Mouse (Mus musculus) cerebellum, adult 9-10 months (tissue): ENCODE results near the gene Hoga1.

Experiments
- DNase-seq: peaks from one replicate; pipeline ENCODE4 v3.0.0; 2022

Gene Hoga1

GRCm38 (mm10) chr19:42026158-42026557, 19.3 kb upstream of the Hoga1 start:
- peak; percentile 93 for DNase-seq

DNA sequence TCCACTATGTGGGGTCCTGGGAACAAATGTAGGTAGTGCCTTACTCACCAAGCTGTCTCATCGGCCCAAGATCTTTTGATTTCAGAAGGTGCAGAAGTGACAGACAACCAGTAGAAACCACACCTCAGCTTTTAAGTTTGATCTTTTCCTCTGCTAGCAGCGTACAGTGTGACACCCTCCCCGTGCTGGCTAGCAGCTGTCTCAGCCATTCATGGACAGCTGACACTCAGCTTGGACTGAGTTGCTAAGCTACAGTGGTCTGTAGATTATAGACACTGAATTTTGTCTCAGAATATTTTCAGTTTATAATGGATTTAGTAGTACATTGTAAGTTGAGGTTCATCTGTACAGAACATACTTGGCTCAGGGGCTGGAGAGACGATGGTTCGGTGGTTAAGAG, 14.3 kb upstream of the Hoga1 start:
- DNase-seq: no peak

DNA sequence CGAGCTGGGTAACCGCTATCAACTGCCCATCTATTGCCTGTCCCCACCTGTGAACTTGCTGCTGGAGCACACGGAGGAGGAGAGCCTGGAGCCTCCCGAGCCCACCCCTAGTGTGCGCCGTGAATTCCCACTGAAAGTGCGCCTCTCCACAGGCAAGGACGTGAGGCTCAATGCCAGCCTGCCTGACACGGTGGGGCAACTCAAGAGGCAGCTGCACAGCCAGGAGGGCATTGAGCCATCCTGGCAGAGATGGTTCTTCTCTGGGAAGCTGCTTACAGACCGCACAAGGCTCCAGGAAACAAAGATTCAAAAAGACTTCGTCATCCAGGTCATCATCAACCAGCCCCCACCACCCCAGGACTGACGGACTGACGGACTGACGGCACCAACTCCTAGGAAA, 11.8 kb upstream of the Hoga1 start:
- DNase-seq: no peak

DNA sequence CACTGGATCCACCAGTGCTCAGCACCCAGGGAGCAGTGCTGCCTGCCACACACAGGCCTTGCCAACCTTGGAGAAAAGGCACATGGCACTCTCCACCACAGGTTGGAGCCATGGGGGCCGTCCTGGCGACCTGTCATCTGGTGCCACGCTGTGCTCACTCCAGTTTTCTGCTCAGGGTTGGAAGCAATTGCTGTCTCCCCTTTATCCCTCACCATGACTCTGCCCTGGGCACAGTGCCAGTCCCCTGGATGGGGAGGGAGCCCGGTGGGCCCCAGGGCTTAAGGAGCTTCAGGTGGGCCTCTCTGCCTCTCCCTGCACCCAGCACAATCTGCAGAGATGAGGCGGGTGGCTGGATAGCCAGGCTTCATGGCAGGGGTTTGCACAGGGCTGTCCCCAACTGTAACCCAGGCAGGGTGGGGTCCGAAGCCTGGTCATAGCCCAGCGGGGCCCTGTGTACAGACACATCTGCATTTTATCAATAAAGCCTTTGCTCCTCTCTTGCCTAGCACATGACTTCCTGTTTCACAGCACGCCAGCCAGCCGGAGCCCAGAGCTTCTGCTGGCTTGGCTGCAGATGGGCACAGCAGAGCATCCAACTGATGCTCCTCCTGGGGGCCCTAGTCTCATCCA, 11.1 kb upstream of the Hoga1 start:
- no peak for DNase-seq

DNA sequence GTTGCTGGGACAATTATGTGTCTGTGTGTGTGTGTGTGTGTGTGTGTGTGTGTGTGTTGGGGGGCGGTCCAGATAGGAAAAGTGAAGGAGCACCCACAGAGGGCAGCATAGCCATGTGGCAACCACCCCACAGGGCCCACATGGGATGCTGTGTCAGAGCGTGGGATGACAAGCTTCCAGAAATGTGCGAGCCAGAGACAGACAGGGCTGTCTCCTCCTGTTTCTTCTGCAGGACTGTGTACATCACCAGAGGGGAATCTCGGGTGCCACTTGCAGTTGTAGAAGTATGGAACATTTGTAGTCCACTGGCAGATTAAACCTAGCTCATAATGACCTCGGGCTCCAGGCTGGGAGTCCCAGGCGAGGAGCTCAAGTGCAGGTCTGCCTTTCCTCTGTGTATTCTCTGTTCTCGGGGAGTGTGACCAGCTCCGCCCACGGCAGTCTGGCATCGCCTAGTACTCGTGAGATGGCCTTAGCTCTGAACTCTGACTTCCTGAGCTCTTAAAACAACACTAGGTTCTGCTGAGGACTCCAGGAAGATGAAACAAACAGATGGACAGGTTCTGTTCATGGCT, 10.4 kb upstream of the Hoga1 start:
- DNase-seq: no peak

DNA sequence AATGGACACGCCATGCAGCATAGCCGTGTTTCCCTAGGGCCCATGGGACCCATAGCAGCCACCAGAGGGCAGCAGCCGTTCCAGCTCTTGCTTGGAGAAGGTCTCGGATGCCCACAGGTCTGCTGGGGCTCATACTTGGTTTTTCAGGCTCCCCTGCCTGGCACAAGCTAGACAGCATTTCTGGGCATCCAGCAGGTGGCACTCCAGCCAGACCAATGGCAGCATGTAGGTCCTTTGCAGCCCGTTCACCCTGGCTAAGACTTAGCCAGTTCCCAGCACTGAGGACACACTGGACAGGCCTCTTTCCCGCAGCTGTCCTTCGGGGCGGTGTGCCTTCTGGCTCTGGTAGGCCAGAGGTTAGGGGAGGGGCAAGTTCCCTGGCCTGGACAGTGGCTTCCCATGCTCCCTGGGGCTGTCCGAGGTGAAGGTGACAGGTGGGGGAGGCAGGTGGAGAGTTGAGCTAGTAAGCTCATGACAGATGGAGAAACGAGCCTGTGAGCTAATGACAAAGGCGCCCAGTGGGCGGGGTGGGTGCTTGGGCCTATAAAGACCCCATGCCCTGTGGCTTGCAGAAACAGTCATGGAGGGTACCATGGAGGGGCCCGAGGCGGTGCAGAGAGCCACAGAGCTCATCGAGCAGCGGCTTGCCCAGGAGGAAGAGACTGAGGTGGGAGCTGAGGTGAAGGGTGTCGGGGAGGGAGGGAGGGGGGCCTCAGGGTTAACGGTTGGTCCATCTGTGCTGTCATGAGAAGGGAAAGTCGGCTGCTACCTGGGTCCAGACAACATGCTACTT, 9.8 kb upstream of the Hoga1 start, which contains the start of gene Ankrd2:
Gene Ankrd2, plus strand, starts transcription at position 545 of the 793 bp plus-strand sequence.
- DNase-seq: peak; percentile 94

GRCm38 (mm10) chr19:42036357-42036756, 9.1 kb upstream of the Hoga1 start:
- DNase-seq: no peak

DNA sequence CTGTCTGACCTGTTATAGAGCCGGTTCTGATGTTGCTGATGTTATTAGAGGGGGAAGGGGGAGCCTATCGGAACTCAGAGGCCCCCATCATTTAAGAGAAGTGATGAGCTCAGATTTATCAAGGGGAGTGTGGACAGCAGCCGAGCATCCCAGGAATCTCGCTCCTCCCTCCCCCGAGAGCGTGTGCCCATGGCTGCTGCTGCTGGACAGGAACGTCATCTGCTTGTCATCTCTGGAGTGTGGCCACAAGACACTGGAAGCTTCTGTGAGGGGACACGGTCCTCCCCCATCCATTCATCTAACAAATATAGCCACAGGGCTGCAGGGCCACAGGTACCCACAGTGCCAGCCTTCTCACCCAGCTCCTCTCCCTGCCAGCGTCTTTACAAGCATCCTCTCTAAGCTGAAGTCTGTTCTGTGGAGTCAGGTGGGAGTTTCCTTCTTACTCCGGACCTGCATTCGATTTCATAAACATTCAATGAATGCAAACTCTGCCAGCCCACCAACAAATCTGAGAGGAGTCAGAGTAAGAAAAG, 8.2 kb upstream of the Hoga1 start:
- DNase-seq: no peak

DNA sequence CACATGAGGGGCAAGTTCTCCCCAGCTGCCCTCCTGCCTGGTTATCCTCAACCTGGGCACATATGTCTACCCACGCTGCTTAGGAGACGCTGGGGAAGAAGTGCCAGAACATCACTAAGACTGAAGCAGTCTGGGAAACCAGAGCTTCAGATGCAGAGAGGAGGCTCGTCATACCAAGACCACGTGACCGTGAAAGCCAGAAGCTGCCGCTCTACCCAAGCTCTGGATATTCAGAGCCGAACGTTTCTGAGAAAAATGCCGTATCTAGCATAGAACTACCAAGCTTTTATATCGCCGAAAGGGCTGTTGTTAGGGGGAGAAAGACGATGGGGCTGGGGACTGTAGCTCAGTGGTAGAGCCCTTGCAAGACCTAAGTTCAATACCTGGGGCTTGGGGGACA, 7.1 kb upstream of the Hoga1 start:
- no peak for DNase-seq

DNA sequence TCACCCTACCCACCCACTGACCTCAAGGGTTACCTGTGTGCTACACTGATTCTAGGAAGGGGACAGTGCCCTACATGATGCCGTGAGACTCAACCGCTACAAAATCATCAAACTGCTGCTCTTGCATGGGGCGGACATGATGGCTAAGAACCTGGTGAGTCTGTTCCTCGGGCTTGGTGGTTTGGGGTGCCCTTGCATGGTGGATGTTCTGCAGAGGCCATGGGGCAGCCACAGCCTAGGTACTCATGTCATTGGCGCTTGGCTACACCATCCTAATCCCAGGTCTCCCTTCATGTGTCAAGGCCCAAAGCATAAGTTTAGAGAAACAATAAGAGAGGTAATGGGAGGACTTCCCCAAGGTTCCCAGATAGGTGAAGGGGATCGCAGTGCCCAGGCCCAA, 1.4 kb upstream of the Hoga1 start:
- no peak for DNase-seq

- no peak for DNase-seq
Measured at GRCm38 (mm10) chr19:42050251-42050650, 4.8 kb downstream of the Hoga1 start.

GRCm38 (mm10) chr19:42051351-42051750, 5.9 kb downstream of the Hoga1 start:
- DNase-seq: no peak

GRCm38 (mm10) chr19:42051948-42052347, 6.5 kb downstream of the Hoga1 start, which contains the start of gene 4933411K16Rik:
4933411K16Rik (plus strand) TSS chr19:42052248.
- no peak for DNase-seq

GRCm38 (mm10) chr19:42054255-42054654, 8.8 kb downstream of the Hoga1 start:
- no peak for DNase-seq

DNA sequence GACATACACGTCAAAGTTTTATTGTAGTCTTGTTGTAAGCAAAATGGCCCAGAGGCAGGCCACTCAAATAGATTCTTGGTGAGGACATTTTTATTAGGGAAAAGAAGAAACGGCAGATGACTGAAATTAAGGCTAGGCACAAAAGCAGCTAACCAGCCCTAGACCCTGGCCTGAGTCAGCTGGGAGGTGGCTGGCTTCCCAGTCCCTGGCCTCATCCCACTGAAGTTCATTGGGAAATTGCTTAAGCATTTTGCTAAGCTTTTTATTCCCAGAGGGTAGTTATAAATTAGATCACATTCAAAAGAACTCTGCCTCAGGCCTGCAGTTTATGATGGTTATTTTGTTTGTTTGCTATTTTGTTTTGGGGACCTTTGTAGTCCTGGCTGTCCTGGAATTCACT, 10.5 kb downstream of the Hoga1 start:
- DNase-seq: no peak

DNA sequence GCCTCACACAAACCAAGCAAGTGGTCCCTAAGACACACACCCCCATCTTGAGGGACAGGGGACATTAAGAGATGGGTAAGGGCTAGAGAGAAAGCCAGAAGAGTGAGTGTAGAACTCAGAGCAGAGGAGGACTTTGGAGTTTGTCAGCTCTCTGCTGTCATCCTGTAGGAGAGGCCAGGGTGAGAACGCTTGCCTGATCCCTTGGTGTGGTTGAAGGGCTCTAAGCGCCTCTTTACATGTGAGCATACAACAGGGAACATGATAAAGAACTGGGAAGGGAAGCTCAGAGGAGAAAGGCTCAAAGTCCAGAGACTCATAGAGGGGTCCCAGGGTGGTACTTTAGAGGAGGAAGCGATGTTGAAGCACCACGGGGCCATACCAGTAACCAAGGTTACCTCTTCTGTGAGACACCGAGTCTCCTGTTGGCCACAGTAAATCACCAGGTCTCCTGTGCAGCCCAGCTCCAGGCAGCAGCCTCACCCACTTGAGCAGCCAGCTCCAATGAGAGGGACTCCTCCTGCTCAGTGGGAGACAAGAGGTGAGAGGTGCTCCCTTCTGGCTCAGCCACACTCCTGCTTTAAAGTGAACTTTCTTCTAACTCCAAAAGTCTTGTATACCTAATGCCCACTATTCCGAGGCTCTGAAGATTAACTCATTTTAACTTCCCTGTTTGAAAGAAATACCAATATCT, 11.5 kb downstream of the Hoga1 start:
- no peak for DNase-seq

GRCm38 (mm10) chr19:42058426-42058825, 13.0 kb downstream of the Hoga1 start:
- DNase-seq: no peak

- DNase-seq: no peak
Measured at GRCm38 (mm10) chr19:42061443-42061842, 16.0 kb downstream of the Hoga1 start.

DNA sequence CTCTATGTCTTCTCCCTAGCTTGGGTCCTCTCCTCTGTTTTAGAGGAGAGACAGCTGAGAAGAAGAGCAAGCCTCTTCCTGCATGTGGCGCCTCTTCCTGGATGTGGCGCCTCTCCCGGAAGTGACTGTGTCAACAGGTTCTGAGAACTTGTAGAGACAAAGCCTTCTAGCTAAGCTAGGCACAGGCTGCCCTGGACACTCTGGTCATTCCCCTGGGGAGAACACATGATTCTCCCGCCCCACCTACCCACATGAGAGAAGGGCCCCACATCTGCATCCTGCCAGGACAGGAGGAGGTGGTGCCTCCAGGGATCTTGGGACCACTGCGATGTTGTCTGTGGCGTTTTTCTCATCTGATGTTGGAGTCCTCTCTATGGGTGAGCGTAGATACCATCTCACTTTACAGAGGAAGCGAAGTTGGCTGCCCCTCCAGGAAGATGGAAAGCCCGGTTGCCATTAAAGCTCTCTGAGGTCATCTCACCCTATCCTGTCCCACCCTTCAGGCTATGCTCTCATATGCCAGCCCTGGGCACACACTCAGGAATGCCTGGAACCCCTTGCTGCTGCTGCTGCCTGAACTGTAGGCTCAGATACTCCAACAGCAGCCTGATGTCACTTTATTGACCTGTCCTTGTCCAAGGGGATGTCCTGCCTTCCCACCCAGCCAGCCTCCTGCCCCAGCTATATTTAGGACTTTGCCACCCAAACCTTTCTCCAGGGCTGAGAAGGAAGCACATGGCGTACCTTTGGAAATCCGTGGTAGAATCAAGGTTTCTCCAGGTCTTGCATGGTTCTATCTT, 23.2 kb downstream of the Hoga1 start:
- DNase-seq: no peak

DNA sequence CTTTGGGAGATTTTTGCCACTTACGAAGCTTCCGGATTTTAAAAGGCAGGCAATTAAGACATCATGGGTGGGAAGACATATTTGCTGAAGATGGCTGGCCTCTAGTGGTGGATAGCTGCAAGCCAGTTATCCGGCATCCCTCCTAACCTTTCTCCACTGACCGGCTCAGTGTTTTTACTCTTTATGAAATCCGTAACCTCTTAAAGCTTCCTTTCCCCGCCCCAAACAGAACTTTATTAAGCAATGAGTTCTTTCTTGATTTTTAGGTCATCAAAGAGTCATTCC, 23.8 kb downstream of the Hoga1 start:
- DNase-seq: peak; percentile 54

DNA sequence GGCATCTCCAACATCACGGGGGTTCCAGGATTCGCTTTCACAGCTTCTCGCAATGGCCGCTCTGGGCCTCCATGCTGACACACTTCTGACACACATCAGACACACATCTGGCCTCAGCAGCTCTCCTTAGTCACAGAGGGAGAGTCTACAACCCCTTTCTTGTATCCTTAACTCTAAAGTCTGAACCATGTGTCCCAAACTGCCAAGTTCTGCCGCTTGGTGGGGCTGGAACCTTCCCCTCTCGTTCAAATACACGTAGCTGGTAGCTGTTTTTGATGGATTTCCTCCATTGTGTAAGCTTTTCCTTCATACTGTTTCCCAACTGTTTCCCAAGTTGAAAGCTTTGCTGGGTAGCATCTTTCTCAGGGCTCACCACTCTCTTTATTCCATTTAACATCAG, 25.8 kb downstream of the Hoga1 start:
- DNase-seq: no peak

- no peak for DNase-seq
Measured at GRCm38 (mm10) chr19:42071886-42072608, 26.6 kb downstream of the Hoga1 start.
